Mouse (Mus musculus): ENCODE data around the gene Rnft1.

GRCm38 (mm10) chr11:86468971-86469370 is 15.5 kb upstream of the Rnft1 start:
- TF ChIP-seq EP300 (IDR thresholded peaks at IDR 0.05; ENCODE audit: low read depth in 1 of 2, low read length in 2 of 2): no peak
- no peak for TF ChIP-seq CTCF (IDR thresholded peaks at IDR 0.05 in 2 of 3, conservative IDR thresholded peaks at IDR 0.05 in 1 of 3; ENCODE audit: control insufficient read depth in 1 of 3, insufficient read depth in 1 of 3, low read depth in 2 of 3, low read length in 3 of 3, poor library complexity in 1 of 3, severe bottlenecking in 1 of 3)
